Mouse (Mus musculus): ENCODE measurements at regions not wholly inside any gene's neighbourhood (a gene's known extent, or its start where the extent isn't known, plus 50 kb on each side); places are given as distances from the start of the nearest gene placed in this dataset.

DNA sequence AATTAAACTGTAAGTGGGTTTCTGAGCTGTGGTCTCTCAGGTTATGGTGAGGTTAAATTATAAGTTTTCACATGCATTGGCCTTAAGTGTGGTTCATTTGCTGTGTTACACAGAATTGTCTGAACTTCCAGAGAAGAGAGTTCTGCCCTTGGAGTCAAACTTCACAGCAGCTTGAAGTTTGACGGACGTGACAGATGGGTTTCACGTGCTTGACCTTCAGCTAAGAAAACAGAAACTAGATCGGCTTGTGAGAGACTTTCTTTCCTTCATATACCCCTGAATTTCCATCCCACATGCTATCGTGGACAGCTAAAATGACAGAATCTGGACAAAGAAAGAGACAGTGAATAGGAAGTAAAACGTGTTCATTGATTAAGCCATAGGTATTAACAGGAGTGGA, 173.8 kb upstream of the AI593442 start:
- intact Hi-C loops (cut with DNase I): no loop called here
- DNase-seq (ENCODE audit: low spot score in 2 of 2): no peak

DNA sequence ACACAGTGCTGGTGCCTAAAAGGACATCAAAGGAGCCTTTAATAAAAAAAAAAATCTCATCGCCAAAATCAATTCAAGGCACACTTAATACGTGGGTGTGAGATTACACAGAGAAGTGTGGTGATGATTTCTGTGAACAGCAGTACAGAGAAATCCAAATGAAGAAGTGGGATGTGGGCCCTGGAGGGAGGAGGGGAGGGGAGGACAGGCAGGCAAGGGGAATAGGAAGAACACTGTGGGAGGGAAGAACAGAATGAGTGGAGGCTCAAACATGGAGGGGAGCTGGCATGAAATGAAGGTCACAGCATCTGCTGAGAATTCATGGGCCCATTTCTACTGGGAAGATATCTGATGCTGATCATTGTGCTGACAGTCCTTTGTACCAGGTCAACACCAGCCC, 171.0 kb upstream of the AI593442 start:
- intact Hi-C loops (cut with DNase I): no loop called here
- DNase-seq (ENCODE audit: low spot score in 2 of 2): peak in 1 of 2 experiments; percentile 74

DNA sequence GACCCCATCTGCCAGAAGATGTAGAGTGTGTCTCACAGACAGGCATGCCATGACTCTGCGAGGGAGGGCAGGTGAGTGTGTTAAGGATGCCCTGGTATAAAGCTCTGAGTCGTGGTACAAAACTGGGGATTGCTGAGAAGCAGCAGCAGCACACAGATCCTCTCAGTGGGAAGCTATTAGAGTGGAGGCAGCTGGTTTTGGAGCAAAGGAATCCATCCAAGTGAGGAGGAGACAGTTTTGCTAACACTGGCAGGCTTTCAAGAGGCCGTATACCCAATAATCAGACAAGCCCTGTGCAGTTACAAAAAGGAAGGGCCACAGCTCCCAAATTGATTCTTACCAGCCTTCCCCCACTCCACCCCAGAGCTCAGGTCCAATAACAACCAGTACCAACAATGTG, 170.4 kb upstream of the AI593442 start:
- DNase-seq (ENCODE audit: low spot score in 2 of 2): peak; percentile 8 to 60

DNA sequence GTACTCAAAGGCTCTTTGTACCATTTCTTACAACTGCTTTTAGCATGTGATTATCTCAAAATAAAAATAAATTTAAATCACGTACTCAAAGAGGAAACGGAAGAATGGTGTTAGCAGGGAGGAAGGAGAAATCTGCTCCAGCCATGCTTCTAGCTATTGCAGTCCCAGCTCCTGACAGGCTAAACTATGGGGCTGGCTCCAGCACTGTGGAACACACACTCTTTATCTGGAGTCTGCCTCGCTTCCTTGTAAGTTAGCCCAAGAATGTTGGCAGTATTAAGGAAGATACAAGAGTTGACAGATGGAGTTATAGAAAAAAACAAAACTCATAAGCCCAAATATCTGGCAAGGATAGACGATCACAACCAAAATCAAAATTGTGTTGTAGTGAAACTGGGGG, 161.5 kb upstream of the AI593442 start:
- peak in 1 of 2 experiments; percentile 23 for DNase-seq (ENCODE audit: low spot score in 2 of 2)
- intact Hi-C loops (cut with DNase I): no loop called here

More for the DNA sequence above, 170.4 kb upstream of the AI593442 start:
- intact Hi-C loops (cut with DNase I): no loop called here

DNA sequence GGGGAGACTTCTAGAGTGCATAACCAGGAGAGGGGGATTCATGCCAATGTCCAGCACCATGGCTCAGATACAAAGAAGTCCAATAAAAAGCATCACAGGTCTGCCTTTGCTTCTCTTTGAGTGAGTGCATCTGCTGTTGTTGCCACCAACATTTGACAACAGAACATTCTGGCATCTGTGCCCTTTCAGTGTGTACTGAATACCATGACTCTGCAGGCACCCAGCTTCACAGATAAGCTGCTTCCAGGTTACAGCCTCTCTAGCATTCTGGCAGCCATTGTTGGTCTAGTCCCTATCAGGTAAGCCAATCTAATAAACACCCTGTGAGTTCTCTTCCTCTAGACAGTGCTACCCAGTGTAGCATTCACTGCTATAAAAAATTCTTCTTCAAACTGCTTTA, 160.4 kb upstream of the AI593442 start:
- intact Hi-C loops (cut with DNase I): no loop called here
- no peak for DNase-seq (ENCODE audit: low spot score in 2 of 2)

DNA sequence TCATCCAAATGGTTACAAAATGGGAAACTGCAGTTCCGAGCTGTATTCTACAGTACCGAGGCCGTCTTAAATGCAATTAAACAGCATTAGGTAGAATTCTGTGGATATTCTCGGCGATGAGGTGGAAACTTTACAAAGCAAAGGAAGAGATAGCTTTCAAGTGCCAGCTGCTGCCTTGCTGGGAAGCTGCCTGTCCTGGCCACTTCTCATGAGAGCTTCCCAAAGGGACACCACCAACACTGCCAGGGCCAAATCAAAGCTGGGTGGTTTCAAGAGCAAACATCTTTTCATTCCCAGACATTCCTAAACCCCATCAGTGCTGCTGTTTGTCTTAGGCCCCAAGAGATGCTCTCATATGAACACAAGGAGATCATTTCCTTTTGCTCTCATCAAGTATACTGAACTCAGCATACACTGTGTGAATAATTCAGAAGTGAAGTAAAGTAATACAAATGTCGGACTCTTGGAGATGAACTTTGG, 156.6 kb upstream of the AI593442 start:
- intact Hi-C loops (cut with DNase I): no loop called here
- no peak for DNase-seq (ENCODE audit: low spot score in 2 of 2)

DNA sequence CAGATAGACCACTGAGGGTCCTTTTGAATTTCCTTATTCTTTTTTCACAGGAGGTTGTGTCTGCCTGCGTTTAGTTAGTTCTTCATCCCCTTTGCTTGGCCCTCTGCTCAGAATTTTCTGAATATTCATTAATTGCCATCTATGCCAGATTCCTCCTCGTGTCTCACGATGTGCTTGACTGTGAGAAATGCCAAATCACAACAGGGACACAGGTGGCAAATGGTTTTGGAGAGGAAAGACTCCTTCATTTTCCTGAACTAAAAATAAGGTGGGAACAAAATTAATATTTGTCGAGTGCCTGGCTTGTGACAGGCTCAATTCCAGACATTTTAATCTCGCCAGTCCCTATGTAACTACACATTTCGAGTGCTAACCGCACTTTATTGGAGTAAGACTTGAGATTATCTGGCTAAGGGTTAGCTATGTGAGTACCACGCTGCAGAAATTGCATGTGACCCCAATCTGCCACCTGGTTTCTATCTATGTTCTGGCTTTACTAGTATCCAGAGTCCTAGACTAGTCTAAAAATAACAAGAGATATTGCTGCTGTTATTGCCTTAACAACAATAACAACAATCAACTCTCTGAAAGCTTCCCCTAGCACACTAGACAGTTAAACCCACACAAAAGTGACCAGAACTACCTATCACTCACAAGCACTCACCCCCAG, 156.0 kb upstream of the AI593442 start:
- DNase-seq (ENCODE audit: low spot score in 2 of 2): no peak
- intact Hi-C loops (cut with DNase I): no loop called here

DNA sequence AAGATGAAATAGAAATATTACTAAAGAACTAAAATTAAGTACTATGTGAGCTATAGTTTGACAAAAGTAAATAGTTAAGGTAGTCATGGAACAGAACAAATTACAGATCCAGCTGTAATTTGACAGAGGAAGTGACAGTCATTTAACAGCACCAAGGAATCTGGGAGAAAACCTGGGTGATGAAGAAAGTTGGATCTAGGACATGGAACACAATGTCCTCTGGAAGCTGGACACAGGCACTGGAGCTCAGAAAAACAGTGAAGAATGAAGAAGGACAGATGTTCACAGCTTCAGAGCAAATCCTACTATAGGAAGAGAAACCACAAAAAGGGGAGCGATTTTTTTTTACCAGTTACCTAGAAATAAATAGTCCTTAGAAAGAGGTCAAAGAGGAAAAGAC, 147.2 kb upstream of the AI593442 start:
- intact Hi-C loops (cut with DNase I): no loop called here
- no peak for DNase-seq (ENCODE audit: low spot score in 2 of 2)

DNA sequence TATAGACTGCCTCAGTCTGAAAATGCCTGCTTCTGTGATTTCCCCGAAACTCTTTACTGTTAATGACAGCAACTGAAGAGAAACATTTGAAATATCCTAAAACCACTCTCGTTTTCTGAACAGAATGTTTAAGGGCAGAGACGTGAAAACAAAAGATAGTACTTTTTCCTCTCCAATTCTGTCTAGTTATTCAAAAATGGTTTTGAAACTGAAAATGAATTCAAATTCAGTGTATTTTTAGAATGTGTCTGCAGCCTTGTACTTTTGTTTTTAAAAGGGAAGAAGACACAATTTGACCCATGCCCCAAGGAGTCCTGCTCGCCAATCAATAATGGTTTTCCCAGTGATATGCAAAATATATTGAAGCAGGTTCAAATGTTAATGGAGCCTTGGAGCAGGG, 136.7 kb upstream of the AI593442 start:
- intact Hi-C loops (cut with DNase I): no loop called here
- no peak for DNase-seq (ENCODE audit: low spot score in 2 of 2)

DNA sequence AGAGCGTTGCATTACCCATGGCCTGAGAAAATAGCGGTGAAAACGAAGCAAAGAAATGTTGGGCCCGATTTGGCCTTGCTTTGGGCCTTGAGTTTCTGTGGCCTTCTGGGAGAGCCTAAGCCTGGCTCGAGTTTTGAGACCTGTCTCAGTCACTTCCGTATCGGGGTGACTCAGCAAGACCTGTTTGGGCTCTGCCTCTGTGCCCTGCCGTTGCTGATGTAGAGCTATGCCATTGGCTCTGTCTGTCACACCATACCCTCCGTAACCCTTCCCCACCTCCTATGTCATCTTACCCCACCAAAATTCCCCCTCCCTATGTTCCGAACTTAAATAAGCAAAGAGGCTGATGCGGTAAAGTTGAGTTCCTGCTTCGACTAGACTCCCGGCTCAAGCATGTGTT, 123.4 kb upstream of the AI593442 start:
- DNase-seq (ENCODE audit: low spot score in 2 of 2): no peak
- intact Hi-C loops (cut with DNase I): no loop called here

DNA sequence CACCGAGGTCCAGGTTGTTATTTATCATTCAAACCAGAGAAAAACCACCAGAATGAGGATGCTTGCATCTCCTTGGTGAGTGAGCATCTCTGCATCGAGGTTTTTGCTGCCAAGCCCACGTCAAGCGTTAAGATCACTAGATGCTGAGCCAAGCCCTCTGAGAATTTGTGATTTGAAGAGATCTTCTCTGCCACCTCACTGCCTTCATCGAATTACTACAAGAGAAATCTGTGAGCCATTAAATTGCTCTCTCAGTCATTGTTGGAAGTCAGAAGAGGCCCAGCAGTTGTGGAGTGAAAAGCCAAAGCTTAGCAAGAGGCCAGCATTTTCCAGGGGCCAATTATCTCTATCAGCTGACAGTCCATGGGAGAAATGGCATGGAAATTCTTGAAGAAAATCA, 122.2 kb upstream of the AI593442 start:
- intact Hi-C loops (cut with DNase I): no loop called here

DNA sequence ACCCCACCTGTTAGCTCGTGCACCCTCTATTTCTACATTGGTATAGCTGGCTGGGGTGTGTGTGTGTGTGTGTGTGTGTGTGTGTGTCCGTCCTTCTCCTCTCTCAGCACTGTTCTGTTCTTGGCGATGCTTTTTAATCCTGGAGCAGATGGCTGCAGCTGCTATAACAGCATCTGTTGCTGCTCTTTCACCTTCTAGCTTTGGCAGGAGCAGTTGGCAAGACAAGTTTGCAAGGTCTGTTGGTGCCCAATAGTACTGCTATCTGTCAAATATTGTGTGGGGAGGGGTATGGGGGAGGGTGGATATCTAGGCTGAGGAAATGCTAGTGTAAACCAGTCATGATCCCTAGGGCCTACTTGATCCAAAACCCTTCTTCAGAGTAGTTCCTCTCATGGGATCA, 120.9 kb upstream of the AI593442 start:
- no peak for DNase-seq (ENCODE audit: low spot score in 2 of 2)
- intact Hi-C loops (cut with DNase I): no loop called here

More for the DNA sequence above, 122.2 kb upstream of the AI593442 start:
- no peak for DNase-seq (ENCODE audit: low spot score in 2 of 2)

DNA sequence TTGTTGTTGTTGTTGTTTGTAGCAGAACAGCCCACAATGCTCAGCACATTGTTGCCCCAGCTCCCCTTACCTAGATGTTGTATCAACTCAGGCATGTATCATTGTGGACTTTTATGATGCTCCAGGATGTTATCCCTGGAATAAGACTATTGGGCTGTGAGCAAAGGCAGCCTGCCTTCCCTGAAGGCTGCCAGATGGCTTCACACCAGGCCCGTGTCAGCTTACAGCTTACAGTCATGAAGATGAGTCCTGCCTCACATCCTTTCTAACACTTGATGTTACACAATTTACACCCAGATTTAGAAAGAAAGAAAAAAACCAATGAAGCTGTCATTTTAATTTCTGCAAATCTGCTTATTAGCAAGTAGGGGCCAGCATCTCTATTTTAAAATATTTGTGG, 113.0 kb upstream of the AI593442 start:
- DNase-seq (ENCODE audit: low spot score in 2 of 2): peak; percentile 18 to 74
- intact Hi-C loops (cut with DNase I): no loop called here

DNA sequence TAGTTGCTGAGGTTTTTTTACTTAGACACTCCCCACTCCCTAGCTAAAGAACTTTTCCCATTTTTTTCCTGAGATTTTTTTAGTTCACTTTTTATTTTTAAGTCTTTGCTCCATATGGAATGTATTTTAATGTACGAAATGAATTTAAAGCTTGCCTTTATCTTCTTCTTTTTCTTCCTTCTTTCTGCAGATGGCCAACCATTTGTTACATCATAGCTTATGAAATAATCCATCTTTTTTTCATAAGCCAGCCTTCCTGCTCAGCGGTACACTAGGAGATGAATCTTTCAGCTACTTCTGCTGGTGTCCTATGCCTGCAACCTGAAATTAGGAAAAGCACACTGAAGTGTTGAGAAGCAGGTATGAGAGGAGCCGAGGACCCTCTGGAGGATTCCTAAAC, 102.9 kb upstream of the AI593442 start:
- DNase-seq (ENCODE audit: low spot score in 2 of 2): peak in 1 of 2 experiments; percentile 75
- intact Hi-C loops (cut with DNase I): loop anchor here (1.0 to 5.0 kb wide), 2 partner anchors 19 to 105 kb away; partner anchors contain the start of gene AI593442

DNA sequence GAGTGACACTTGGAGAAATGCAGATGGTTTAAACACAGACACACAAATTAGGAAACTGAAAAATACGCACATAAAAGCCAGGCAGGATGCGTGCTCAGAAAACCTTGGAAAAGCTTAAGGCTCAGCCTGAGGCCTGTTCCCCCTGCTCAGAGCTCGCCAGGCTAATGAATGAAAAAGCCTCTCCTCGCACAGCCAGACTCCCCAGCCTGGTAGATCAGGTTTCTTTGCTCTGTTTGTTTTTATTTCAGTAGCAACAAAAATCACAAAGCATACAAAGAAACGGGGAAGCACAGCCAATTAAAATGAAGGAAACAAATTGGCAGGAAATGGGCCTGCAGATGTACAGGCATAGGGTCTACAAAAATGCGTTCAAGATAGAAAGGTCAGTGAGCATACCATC, 97.0 kb upstream of the AI593442 start:
- intact Hi-C loops (cut with DNase I): no loop called here
- no peak for DNase-seq (ENCODE audit: low spot score in 2 of 2)

DNA sequence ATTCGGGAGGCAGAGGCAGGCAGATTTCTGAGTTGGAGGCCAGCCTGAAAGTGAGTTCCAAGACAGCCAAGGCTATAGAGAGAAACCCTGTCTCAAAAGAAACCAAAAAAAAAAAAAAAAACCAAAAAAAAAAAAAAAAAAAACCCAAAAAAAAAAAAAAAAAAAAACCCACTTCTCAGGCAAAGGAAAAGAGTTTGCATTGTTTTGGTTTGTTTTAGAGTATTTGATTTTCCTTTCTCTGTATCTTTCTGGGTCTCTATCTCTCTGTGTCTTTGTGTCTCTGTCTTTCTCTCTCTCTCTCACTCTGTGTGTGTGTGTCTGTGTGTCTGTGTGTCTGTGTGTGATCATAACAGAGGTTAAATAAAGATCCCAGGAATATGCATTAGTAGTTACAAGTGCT, 95.7 kb upstream of the AI593442 start:
- DNase-seq (ENCODE audit: low spot score in 2 of 2): no peak
- intact Hi-C loops (cut with DNase I): no loop called here

DNA sequence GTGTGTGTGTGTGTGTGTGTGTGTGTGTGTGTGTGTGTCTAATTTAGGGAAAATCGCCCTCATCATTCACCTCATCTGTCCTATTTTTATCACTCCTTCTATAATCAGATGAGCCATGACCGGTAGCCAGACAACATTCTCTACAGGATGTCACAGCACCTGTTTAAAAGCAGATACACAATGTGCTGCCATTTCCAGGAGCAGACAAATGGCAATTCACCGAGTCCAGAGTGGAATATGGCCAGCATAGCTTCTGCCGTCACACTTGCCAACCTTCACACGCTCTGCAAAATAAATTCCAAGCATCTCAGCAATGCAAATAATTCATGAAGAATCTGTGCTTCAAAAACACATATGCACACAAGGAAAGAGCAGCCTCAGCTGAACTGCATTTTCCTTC, 88.5 kb upstream of the AI593442 start:
- peak in 1 of 2 experiments; percentile 11 for DNase-seq (ENCODE audit: low spot score in 2 of 2)
- intact Hi-C loops (cut with DNase I): no loop called here

DNA sequence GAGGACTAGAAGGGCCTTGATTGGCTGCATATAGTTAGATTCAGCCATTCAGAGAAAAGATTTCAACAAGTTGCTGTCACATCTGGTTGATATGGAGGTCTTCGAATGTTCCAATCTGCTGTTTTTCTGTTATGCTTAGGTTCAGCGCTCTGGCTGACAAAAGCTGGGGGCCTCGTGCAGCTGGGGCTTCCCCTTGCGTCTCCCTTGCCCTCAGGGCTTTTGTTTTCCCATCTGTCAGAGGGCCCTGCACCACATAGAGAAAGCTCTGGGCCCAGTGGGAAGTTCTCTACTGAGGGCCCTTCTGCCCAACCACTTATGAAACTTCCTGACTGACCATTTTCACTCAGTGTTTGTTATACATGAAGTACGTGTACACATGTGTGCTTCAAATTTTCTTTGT, 86.2 kb upstream of the AI593442 start:
- DNase-seq (ENCODE audit: low spot score in 2 of 2): no peak
- intact Hi-C loops (cut with DNase I): no loop called here

DNA sequence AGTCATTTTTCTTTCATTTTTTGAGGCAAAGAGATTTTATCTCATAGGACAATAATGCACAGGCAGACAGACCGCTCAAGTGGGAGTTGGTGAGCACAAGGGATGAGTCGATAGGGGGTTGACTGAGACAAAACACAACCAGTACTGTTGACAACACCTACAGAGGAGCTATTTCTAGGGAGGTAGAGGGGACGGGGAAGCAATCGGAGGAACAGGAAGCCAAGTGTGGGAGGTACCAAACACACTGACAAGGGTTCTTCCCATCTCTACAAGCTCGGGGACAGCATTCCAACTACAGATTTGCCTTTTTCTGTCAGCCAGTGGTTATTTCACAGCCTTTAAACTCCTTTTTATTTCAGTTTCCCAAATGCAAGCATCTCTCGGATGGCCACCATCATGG, 83.3 kb upstream of the AI593442 start:
- intact Hi-C loops (cut with DNase I): loop anchor here (1.0 kb wide), 1 partner anchor 19 kb away; no protein-coding TSS in a partner anchor
- peak; percentile 41 to 96 for DNase-seq (ENCODE audit: low spot score in 2 of 2)

DNA sequence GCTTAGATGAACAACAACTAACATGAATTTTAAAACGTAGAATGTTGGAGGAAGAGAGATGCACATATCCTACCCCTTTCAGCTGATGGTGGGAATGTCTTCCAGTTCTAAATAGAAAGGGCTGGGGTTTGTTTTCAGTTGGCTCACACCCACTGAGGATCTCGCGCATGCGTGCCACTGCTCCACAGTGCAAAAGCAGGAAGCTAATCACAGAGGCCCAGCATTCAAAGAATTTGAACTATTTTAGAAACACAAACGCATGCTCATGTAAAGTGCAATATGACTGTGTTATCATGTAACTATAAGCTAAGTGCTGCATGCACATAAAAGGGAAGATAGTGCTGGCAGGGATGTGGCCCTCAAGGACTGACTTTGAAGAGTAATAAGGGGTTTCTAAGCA, 81.7 kb upstream of the AI593442 start:
- intact Hi-C loops (cut with DNase I): no loop called here
- no peak for DNase-seq (ENCODE audit: low spot score in 2 of 2)

DNA sequence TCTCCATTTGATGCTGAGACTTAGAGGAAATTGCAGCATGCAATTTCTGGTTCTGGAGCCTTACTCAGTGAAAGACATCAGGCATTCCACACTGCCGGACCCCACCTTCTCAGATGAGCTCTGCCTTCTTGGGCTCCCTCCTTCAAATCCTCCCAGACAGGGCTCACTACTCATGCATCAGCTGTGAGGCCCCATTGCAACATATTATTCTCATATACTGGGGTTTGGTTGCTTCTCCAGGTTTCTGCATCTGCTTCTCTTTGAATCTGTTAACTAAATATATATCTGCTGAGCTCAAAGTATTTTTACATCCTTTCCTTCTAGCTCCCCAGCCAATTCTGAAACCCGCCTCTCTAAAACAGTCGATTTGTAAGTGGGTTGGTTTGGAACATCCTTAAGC, 68.8 kb upstream of the AI593442 start:
- DNase-seq (ENCODE audit: low spot score in 2 of 2): peak; percentile 35 to 90
- intact Hi-C loops (cut with DNase I): loop anchor here (10.0 kb wide), 2 partner anchors 344 to 424 kb away; no protein-coding TSS in a partner anchor
